Mouse (Mus musculus) limb, embryonic 15.5 days (tissue): ENCODE results near the gene Snap91. TPM values are rescaled to one million over a fixed set of nuclear protein-coding genes. Genes with fewer than 3 reads are reported as not detected.

ENCODE experiments used
- ATAC-seq: fragments of 200-750 bp; cut with Nextera tagmentation; 2 replicates; pipeline ENCODE4 v1.8.0; 2017; ENCODE audit warnings: low read depth, moderate TSS enrichment; ENCODE audit not compliant: insufficient number of reproducible peaks, low FRiP score, low TSS enrichment
- H3K27ac ChIP-seq: fragments of 300-500 bp; sonication (generic); 2 replicates; pipeline ENCODE4 v1.5.1; 2015; ENCODE audit warnings: moderate library complexity, mild to moderate bottlenecking, inconsistent platforms
- H3K27me3 ChIP-seq: fragments of 300-500 bp; sonication (generic); 2 replicates; pipeline ENCODE4 v1.6.1; 2015; ENCODE audit warnings: inconsistent platforms
- H3K36me3 ChIP-seq: fragments of 300-500 bp; sonication (generic); 2 replicates; pipeline ENCODE4 v1.6.1; 2015; ENCODE audit warnings: inconsistent platforms
- H3K4me1 ChIP-seq: fragments of 300-500 bp; sonication (generic); 2 replicates; pipeline ENCODE4 v1.6.1; 2015; ENCODE audit warnings: inconsistent platforms
- H3K4me2 ChIP-seq: fragments of 300-500 bp; sonication (generic); 2 replicates; pipeline ENCODE4 v1.6.1; 2015; ENCODE audit warnings: mild to moderate bottlenecking, inconsistent platforms
- H3K4me3 ChIP-seq: fragments of 300-500 bp; sonication (generic); 2 replicates; pipeline ENCODE4 v1.5.1; 2015; ENCODE audit warnings: mild to moderate bottlenecking, inconsistent platforms
- H3K9ac ChIP-seq: fragments of 300-500 bp; sonication (generic); 2 replicates; pipeline ENCODE4 v1.6.1; 2015; ENCODE audit warnings: inconsistent platforms
- H3K9me3 ChIP-seq: fragments of 300-500 bp; sonication (generic); 2 replicates; pipeline ENCODE4 v1.6.1; 2016; ENCODE audit warnings: inconsistent platforms
- WGBS: fragments of 180-500 bp; shearing (Covaris S2); methylation state at CpG from one replicate; pipeline ENCODE4 v1.1.7; 2015; 5-methylcytosine and 5-hydroxymethylcytosine counted together
- polyA plus RNA-seq: library from polyadenylated mRNA; unstranded; fragments of >200 nt; fragmentation: Nextera tagmentation; extraction: Ambion mirVana; gene quantifications from 2 replicates; pipeline ENCODE4 v1.2.1, GENCODE M21; 2015

Gene Snap91
- polyA plus RNA-seq, 1 experiment from 2014 or later = 5.9 TPM

DNA sequence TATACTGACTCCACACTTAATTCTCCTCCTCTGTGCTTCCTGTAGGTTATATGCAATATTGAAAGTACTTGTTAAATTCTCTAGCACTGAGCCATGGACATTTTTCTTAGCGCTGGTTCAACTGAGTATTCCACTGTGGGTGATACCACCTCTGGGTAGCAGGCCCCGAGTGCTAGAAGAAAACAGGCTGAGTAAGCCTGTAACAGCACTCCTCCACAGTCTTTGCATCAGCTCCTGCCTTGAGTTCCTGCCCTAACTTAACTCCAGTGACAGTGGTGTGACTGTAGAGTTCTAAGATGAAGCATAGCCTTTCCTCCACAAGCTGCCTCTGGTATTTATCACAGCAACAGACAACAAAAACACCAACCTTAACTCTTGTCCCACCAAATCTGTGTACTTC lies 22.8 kb downstream of the Snap91 start:
- H3K4me2 ChIP-seq = no peak overlapping the region
- H3K27ac ChIP-seq = no peak overlapping the region
- H3K4me1 ChIP-seq = no peaks in the 10 kb centered on the region
- H3K9me3 ChIP-seq = no peaks in the 10 kb centered on the region
- no peaks in the 10 kb centered on the region for H3K27me3 ChIP-seq
- H3K4me3 ChIP-seq = no peak overlapping the region
- H3K36me3 ChIP-seq = no peaks in the 10 kb centered on the region
- ATAC-seq = no peak
- H3K9ac ChIP-seq = no peak overlapping the region
- WGBS = 91% methylated on average over 2 of the region's 2 CpGs

- ATAC-seq = no peak
- Histone ChIP-seq H3K4me1 (no peaks in the 10 kb centered on the region), H3K4me2 (no peak overlapping the region), H3K27ac (no peak overlapping the region), H3K36me3 (no peaks in the 10 kb centered on the region), H3K9ac (no peak overlapping the region), H3K27me3 (no peaks in the 10 kb centered on the region), H3K4me3 (no peak overlapping the region), H3K9me3 (no peaks in the 10 kb centered on the region)
- WGBS = 88% methylated on average over 3 of the region's 3 CpGs
These were observed 27.6 kb downstream of the Snap91 start for GRCm38 (mm10) chr9:86852861-86853260.

DNA sequence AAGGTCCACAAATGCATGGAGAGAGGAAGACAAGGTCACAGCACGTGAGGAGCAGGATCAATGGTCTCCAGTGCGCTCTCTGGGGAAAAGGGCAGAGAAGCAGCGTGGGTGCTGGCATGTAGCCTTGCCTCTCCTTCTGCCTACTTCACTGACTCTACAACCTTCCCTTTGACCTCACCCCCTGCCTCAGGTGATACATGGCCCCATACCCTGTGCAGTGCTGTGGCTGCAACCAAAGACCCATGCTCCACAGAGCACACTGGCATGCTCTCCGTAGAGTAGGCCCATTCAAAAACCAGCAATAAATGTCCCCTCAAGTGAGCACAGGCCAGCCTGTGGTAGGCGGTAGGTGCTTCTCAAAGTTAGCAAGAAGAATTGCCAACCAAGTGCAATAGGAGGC lies 28.8 kb downstream of the Snap91 start:
- no peaks in the 10 kb centered on the region for H3K4me1 ChIP-seq
- H3K27ac ChIP-seq = no peak overlapping the region
- H3K9me3 ChIP-seq = no peaks in the 10 kb centered on the region
- H3K9ac ChIP-seq = no peak overlapping the region
- H3K27me3 ChIP-seq = no peaks in the 10 kb centered on the region
- ATAC-seq = no peak
- no peak overlapping the region for H3K4me3 ChIP-seq
- WGBS = 83% methylated on average over 5 of the region's 5 CpGs
- H3K4me2 ChIP-seq = no peak overlapping the region
- no peaks in the 10 kb centered on the region for H3K36me3 ChIP-seq

DNA sequence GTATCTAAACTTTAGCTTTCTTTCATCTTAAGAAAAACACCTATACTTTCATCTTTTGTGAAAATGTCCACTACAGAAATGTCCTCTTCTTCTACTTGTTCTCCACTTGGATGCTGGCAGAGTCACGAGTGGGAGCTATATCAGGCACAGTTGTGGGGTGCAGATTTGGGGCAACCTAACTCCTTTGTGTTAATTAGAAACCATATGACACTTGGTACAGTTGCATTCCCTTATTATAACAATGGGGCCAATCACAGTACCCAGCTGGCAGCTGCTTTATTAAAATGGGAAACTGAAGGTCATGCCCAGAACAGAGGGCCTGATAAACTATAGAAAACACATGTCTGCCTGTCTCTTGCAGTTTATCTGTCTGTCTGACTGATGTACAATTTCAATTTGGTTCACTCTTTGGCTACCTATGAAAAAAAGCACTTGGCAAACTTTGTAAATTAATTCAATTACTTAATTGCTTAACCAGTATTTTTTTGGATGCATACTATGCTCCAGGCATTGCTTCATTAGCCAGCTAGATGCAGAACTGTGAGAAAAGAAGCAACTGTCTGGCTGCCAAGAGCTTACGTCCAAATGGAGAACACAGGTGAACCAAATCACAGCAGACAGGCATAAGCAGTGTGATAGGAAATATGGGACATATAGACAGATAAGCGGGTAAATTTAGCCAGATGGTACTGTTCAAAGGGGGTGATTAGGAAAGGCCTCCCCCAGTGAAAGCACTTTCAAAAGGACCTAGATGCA lies 29.8 kb downstream of the Snap91 start:
- no peaks in the 10 kb centered on the region for H3K27me3 ChIP-seq
- no peaks in the 10 kb centered on the region for H3K9me3 ChIP-seq
- no peaks in the 10 kb centered on the region for H3K4me1 ChIP-seq
- H3K9ac ChIP-seq = no peak overlapping the region
- H3K36me3 ChIP-seq = no peaks in the 10 kb centered on the region
- ATAC-seq = no peak
- no peak overlapping the region for H3K4me3 ChIP-seq
- WGBS = 68% methylated on average over 3 of the region's 3 CpGs
- H3K27ac ChIP-seq = no peak overlapping the region
- no peak overlapping the region for H3K4me2 ChIP-seq

- H3K36me3 ChIP-seq = no peaks in the 10 kb centered on the region
- no peak for ATAC-seq
- no peak overlapping the region for H3K27ac ChIP-seq
- H3K4me1 ChIP-seq = no peaks in the 10 kb centered on the region
- no peak overlapping the region for H3K4me3 ChIP-seq
- H3K9ac ChIP-seq = no peak overlapping the region
- no peaks in the 10 kb centered on the region for H3K27me3 ChIP-seq
- WGBS = 86% methylated on average over 5 of the region's 5 CpGs
- no peaks in the 10 kb centered on the region for H3K9me3 ChIP-seq
- no peak overlapping the region for H3K4me2 ChIP-seq
These were observed 36.6 kb downstream of the Snap91 start for GRCm38 (mm10) chr9:86843747-86844353.

DNA sequence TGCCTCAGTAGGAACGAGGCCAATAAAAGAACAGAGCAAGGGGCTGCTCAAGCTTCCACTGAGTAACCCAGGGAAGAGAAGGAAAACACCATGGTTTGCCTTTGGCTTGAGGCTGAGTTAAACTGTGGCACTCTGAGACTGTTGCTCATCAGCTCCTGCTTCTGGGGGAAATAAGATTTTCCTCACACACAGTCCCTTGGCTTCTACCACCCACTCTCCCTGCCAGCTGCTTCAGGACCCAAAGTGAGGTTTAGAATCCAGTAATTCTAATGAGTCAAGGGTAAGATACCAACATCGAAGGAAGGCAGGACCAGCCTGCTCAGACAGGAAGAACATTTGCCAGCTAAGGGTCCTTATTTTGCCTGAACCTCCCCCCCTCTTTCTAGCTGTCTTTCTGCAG lies 50.7 kb downstream of the Snap91 start:
- Histone ChIP-seq H3K9me3 (no peaks in the 10 kb centered on the region), H3K36me3 (no peaks in the 10 kb centered on the region), H3K27me3 (no peaks in the 10 kb centered on the region), H3K27ac (no peak overlapping the region), H3K4me3 (no peak overlapping the region), H3K4me2 (no peak overlapping the region), H3K4me1 (no peaks in the 10 kb centered on the region), H3K9ac (no peak overlapping the region)
- no peak for ATAC-seq
- whole genome bisulfite sequencing = 67% methylated on average over 2 of the region's 2 CpGs

- no peak overlapping the region for H3K4me3 ChIP-seq
- ATAC-seq = no peak
- H3K4me1 ChIP-seq = no peaks in the 10 kb centered on the region
- 51% methylated on average over 8 of the region's 8 CpGs for WGBS
- no peak overlapping the region for H3K4me2 ChIP-seq
- no peaks in the 10 kb centered on the region for H3K9me3 ChIP-seq
- no peaks in the 10 kb centered on the region for H3K36me3 ChIP-seq
- no peak overlapping the region for H3K27ac ChIP-seq
- no peaks in the 10 kb centered on the region for H3K27me3 ChIP-seq
- H3K9ac ChIP-seq = no peak overlapping the region
These were observed 51.4 kb downstream of the Snap91 start for GRCm38 (mm10) chr9:86829034-86829433.

DNA sequence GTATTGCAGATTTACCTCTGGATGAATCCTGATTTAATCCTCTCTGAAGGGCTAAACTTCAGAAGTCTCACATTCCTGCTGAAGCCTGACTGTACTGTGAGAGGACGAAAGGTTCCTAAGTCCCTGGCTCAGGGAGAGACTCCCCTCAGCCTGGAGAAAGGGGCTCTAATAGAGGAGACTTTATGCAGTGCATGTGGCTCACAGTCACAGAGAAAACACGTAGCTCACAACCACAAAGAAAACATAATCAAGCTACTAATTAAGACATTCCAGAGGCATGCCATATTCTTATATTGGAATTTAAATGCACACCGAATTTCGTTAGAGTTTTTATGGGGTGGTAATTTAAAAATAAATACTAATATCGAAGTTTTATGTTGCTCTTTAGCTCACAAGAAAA lies 61.1 kb downstream of the Snap91 start:
- WGBS = 41% methylated on average over 5 of the region's 5 CpGs
- no peaks in the 10 kb centered on the region for H3K36me3 ChIP-seq
- no peaks in the 10 kb centered on the region for H3K27me3 ChIP-seq
- H3K9me3 ChIP-seq = no peaks in the 10 kb centered on the region
- H3K27ac ChIP-seq = no peak overlapping the region
- H3K4me3 ChIP-seq = no peak overlapping the region
- no peak overlapping the region for H3K9ac ChIP-seq
- H3K4me1 ChIP-seq = no peaks in the 10 kb centered on the region; the same call in 1 of the 2 replicates
- no peak overlapping the region for H3K4me2 ChIP-seq
- ATAC-seq = no peak

- Histone ChIP-seq H3K4me1 (no peaks in the 10 kb centered on the region; the same call in 1 of the 2 replicates), H3K27me3 (no peaks in the 10 kb centered on the region), H3K9ac (no peak overlapping the region), H3K4me2 (no peak overlapping the region), H3K36me3 (no peaks in the 10 kb centered on the region), H3K9me3 (no peaks in the 10 kb centered on the region), H3K4me3 (no peak overlapping the region), H3K27ac (no peak overlapping the region)
- no peak for ATAC-seq
- WGBS = 65% methylated on average over 4 of the region's 4 CpGs
These were observed 62.8 kb downstream of the Snap91 start for GRCm38 (mm10) chr9:86817673-86818072.

DNA sequence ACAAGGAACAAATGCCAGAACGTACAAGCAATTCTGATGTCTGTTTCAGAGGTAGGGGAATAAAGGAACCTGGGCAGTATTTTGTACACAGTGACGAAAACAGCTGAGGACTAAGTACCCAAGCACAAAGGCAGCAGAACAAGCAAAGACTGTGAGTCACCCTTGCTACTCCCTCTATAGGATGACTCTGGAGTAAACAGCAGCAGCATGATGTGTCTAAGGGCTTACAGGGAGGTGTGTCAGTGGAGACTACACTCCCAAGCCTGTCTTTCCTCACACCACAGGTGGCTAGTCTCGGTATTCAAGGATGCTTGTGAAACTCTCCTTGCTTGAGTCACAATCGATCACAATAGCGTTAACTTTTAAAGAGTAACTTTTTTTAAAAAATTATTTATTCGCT lies 66.1 kb downstream of the Snap91 start:
- WGBS = 75% methylated on average over 6 of the region's 6 CpGs
- no peak overlapping the region for H3K4me3 ChIP-seq
- H3K9ac ChIP-seq = no peak overlapping the region
- no peak overlapping the region for H3K27ac ChIP-seq
- H3K4me1 ChIP-seq = no peaks in the 10 kb centered on the region; the same call in 1 of the 2 replicates
- no peak overlapping the region for H3K4me2 ChIP-seq
- no peak for ATAC-seq
- H3K9me3 ChIP-seq = no peaks in the 10 kb centered on the region
- H3K27me3 ChIP-seq = no peaks in the 10 kb centered on the region
- no peaks in the 10 kb centered on the region for H3K36me3 ChIP-seq

- 38% methylated on average over 5 of the region's 5 CpGs for WGBS
- H3K9me3 ChIP-seq = no peaks in the 10 kb centered on the region
- no peak for ATAC-seq
These were observed 67.1 kb downstream of the Snap91 start for GRCm38 (mm10) chr9:86813327-86813726.

DNA sequence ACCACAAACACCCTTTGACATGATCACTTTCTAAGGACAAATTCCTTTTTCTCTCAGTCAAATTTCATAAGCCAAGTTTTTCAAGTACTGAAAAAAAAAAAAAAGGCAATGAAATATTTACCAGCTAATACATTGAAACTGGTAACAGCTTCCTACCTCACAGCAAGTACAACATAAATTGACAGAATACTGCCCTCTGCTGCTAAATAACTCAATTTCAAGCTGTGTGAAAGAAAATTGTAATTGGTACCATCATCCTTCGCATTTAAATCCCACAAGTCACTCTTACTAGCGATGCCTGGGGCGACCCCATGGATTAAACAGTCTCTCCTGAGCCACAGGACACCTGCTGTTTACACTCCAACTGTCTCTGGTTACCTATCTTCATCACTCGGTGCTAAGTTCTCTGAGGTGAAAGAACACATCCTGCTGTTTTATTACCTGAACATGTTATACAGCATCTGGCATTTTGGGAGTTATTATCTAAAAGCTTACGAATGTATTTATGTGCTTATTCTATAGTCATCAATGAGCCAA lies 69.7 kb downstream of the Snap91 start:
- Histone ChIP-seq H3K4me2 (no peak overlapping the region), H3K9me3 (no peaks in the 10 kb centered on the region), H3K36me3 (no peaks in the 10 kb centered on the region), H3K4me1 (no peaks in the 10 kb centered on the region), H3K4me3 (no peak overlapping the region), H3K9ac (no peak overlapping the region), H3K27me3 (no peaks in the 10 kb centered on the region), H3K27ac (no peak overlapping the region)
- no peak for ATAC-seq
- WGBS = 22% methylated on average over 5 of the region's 5 CpGs

More at GRCm38 (mm10) chr9:86813327-86813726, 67.1 kb downstream of the Snap91 start:
- no peak overlapping the region for H3K27ac ChIP-seq
- H3K27me3 ChIP-seq = no peaks in the 10 kb centered on the region
- no peak overlapping the region for H3K4me3 ChIP-seq
- H3K36me3 ChIP-seq = no peaks in the 10 kb centered on the region
- no peak overlapping the region for H3K9ac ChIP-seq
- no peaks in the 10 kb centered on the region for H3K4me1 ChIP-seq
- H3K4me2 ChIP-seq = no peak overlapping the region
